Mouse (Mus musculus) kidney, adult 2 months (tissue): ENCODE data around the gene Spata2.

Source experiments
- CTCF ChIP-seq: fragments of 200-500 bp; conservative IDR thresholded peaks from 2 replicates; pipeline ENCODE4 v1.5.1; 2011; ENCODE audit warnings: low read depth, mild to moderate bottlenecking, control low read depth, low read length, moderate library complexity, mixed read lengths; ENCODE audit not compliant: insufficient read depth, insufficient read length
- POLR2A ChIP-seq: fragments of 200-500 bp; IDR thresholded peaks from one replicate; pipeline ENCODE4 v1.6.1; 2011; ENCODE audit warnings: low read depth, low read length, control low read depth

DNA sequence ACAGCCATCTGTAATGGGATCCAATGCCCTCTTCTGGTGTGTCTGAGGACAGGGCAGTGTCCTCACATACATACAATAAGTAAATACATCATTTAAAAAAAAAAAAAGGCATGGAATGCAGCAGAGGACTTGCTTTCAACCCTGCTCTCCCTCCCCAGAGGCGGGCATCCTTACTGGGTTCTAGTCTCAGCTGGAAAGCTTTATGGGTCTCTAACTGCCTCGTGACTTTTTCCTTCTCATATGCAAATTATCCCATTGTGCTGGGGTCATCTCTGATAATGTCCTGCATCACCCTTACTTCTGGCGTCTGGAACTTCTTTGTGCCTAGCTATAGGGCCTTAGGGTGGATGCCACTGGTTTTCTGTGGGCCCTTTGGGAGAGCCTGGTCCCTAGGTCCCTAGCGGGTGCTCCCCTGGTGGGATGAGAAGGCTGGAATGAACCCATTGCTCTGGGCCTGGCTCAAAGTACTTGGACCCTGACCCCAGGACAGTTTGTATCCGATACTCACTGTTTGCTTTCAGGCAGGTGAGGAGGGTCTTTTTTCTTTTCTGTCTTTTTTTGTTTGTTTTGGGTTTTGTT lies 37.3 kb upstream of the Spata2 start:
- no peak for TF ChIP-seq CTCF
- TF ChIP-seq POLR2A: no peak
